Mouse (Mus musculus): ENCODE results near the gene Ndrg2.
"Not testable (repeated sequence)": the region's sequence is repeated elsewhere in the genome, so short reads cannot be mapped to it uniquely, and the experiment has no call there.

The Ndrg2 gene

DNA sequence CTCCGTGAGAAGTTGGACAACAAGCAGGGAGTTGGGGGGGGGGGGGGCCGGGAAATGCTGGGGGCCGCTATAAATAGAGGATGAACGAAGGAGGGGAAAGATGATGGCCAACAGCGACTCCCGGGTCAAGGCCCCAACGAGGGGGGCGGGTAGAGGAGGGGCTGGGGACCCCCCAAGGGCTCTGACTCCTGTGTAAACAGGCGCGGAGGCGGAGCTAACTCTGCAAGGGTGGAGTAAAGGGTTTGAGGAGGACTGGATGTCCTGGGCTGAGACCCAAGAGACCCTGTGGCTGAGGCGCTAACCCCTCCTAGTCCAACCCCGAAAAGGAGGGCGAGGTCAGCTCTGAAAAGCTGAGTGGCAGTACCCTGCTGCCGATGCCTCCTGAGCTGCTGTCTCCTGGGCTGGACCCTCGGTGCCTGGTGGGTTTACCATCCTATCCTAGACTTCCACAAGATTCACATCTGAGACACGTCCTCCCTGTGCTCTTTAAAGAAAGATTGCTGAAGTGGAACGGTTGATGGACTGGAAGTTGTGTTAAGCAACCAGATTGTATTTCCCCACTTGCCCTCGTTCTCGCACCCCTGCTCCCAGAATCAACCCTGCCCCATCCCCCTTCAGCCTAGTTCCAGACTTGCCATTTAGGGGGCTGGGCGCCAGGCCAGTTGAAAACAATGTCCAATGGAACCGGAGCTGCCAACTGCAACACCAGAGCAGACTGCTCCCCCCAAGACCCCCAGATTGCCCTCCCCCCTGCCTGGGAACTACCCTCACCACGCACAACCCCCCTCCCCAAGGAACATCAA, at the start of gene Ndrg2:
TSS of gene Ndrg2 (minus strand) at position 199 of the 803 bp plus-strand sequence.
- DNase-seq = peak; percentile 76 to 85

DNA sequence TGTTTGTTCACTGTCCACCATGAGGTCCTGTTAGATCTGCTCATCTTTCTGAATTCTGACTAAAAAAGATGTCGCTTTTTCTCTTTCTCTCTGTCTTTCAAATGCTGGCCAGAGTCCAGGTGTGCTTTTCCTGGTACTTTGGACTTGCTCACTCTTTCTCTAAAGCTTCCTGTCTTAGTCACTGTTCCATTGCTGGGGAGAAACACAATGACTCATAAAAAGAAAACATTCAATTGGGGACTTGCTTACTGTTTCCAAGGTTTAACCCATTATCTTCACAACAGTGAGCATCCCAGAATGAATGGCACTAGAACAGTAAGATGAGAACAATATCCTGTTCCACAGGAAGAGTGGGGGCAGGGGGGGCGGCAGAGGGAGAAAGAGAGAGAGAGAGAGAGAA, 46.4 kb upstream of the Ndrg2 start:
- DNase-seq = no peak

DNA sequence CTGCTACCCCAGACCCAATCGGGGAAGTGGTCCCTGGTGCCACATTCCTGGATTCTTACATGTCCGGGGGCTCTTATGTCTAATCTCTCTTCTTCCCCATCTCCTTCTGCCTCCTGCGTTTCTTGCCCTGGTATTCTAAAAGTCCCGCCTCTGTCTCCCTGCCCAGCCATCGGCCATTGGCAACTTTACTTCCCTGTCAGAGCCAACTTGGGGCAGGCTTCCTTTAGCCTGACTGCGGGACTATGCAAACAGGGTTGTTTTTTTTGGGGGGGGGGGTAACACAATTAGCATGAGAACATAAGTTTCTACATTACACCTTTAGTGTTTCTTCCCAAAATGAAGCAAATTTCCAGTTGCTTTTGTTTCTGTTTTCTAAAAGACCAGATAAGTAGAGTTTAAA, 29.4 kb upstream of the Ndrg2 start:
- DNase-seq = no peak

DNA sequence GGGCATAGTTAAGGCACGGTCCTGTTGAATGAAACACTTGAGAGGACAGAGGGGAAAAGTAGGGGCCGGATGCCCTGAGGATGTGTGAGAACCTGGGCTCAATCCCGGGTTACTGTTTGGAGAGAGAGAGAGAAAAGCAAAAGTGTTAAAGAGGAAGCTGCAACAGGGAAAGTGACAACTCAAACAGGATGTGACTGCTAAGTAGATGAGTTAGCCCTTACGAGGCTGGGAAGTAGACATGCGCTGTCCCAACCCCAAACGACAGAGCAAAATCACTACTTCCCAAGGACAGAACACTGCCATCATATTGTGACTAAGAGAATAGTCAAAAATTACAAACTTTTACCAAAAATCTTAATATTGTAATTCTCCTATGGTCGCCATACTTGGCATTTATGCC, 28.3 kb upstream of the Ndrg2 start:
- no peak for DNase-seq

GRCm38 (mm10) chr14:51941577-51941976, 27.6 kb upstream of the Ndrg2 start:
- DNase-seq = no peak

DNA sequence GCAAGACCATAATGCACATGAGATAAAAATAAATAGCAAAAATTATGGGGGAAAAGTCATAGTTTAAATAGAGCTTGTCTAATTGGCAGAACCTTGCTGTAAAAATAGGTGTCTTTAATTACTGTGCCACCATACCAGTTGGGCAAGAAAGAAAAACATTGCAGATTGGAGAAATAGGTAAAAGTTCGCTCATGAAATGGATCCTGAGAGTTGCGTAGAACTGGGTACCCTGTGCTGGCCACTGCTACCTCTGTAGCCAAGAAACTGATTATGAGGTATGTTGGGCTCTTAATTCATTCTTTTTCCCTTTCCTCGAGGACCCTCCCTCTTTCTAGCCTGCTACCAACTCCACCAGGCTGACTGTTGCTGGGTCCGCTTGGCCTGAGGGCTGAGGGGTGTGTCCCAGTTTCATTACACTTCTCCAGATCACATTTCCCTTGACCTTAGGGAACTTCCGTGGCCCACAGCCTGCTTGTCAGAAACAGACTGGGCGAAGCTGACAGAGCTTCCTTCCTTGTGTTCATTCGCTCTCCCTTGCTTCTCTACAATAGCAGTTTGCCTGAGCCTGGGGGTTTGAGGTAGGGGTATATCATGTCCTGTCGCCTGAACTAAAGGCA, 27.1 kb upstream of the Ndrg2 start:
- DNase-seq = no peak

- no peak for DNase-seq
Measured at GRCm38 (mm10) chr14:51939005-51939404, 25.0 kb upstream of the Ndrg2 start.

- DNase-seq = no peak
Measured at GRCm38 (mm10) chr14:51932092-51933020, 18.4 kb upstream of the Ndrg2 start.

DNA sequence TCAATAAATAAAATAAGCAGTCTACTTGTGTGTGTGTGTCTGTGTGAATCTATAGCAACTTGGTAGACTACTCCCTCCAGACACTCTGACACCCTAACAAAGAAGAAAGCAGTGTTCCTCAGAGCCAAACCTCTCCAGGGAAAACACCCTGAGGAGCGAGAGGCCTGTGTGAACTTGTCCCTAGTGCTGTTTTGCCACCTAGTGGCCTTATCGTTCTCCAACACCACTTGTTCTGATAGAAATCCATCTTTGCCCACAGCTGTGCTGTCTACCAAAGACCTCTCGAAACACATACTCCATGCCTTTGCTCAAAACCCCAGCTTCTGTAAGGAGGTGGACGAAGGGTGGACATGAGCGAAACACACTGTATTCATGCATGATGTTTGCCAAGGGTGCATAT, 16.9 kb upstream of the Ndrg2 start:
- DNase-seq = peak; percentile 72 to 73

- no peak for DNase-seq
Measured at GRCm38 (mm10) chr14:51929968-51930367, 16.0 kb upstream of the Ndrg2 start.

GRCm38 (mm10) chr14:51929309-51929943, 15.5 kb upstream of the Ndrg2 start:
- DNase-seq = peak; percentile 66

DNA sequence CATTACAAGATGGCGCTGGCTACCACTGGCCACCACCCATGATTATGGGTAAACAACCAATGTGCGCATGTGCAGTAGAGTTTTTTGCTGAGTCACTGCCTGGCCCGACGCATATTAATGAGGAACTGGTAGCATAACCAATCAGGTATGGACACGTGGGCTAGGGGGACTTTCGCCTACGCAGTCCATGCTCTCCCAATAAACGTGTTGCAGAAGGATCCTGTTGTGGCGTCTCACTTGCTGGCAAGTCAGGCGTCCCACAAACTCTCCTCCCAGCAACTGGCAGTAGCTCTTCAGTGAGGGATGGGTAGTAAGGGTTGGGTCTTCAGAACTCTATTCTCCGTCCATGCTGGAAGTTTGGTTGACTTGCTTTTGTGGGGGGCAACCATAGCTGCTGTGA, 13.0 kb upstream of the Ndrg2 start:
- not testable (repeated sequence) for DNase-seq

DNA sequence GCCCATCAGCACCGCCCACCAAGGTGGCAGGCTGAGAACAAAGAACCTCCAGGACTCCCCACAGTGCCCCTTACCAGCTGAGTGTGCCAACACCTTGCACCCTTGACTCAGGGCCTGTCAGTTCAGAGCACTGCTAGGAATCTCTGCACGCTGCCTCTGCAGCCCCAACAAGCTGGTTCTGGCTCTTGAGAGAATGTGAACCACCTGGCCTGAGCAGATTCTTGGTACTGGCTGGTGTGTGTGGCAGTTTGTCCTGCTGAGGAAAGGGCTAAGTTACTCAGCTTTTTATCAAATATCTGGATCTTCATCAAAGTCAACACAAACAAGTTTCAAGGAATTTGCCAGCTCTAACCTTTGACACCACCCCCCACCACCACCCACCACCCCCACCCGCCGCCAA, 9.5 kb upstream of the Ndrg2 start:
- no peak for DNase-seq

GRCm38 (mm10) chr14:51922910-51923309, 9.0 kb upstream of the Ndrg2 start:
- DNase-seq = no peak

- peak in 1 of 2 experiments; percentile 67 for DNase-seq
Measured at GRCm38 (mm10) chr14:51922571-51922865, 8.6 kb upstream of the Ndrg2 start, which contains the start of gene Rnase13. Rnase13 (minus strand) TSS chr14:51922773.

GRCm38 (mm10) chr14:51921759-51922570, 8.0 kb upstream of the Ndrg2 start:
- peak; percentile 56 to 73 for DNase-seq

GRCm38 (mm10) chr14:51918966-51919365, 5.0 kb upstream of the Ndrg2 start:
- DNase-seq = no peak

GRCm38 (mm10) chr14:51918125-51918524, 4.2 kb upstream of the Ndrg2 start, which contains the start of gene Tppp2:
Tppp2 (plus strand) TSS chr14:51918425.
- DNase-seq = no peak

GRCm38 (mm10) chr14:51916539-51916938, 2.6 kb upstream of the Ndrg2 start:
- DNase-seq = no peak

DNA sequence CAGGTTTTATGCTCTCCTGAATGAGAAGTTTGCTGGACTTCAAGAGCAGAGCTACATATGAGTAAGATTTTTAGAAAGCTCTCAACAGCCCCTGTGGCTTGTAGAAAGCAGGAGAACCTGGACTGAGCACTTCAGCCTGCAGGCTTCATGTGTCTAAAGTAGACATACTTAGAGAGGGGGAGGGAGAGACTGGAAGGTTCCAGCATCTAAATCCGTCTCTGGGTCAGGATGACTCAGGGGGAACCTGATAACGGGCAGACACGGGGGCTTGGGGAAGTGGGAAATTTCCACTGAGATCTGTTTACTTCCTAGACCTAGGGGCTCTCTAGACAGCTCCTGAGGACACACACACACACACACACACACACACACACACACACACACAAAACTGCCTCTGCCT, 1.1 kb upstream of the Ndrg2 start:
- DNase-seq = no peak

- peak; percentile 78 to 82 for DNase-seq
Measured at GRCm38 (mm10) chr14:51913062-51913959, 647 bp downstream of the Ndrg2 start.

Measured in cerebellum, postnatal 10 days (tissue).